ENCODE assay signal across 13 mouse cellular contexts in genomic region chr5:125132069-125132468, GRCm38 (mm10). TPM values are rescaled to one million over a fixed set of nuclear protein-coding genes. Genes with fewer than 3 reads are reported as not detected.
DNase-seq lines count a peak whose midpoint lies in the region; ATAC-seq and TF ChIP-seq lines count a peak whose summit lies in the region.
"Had no signal": no experiment of that assay in that cellular context is flagged by ENCODE, and none has a peak within 500 bp of the region (broad histone marks: within the 10 kb centered on the region; RNA-seq: fewer than 3 reads in every experiment).

No protein-coding gene starts in this region.

- peak overlapping the region; percentile 52; the same call in 1 of the 2 replicates for H3K27ac ChIP-seq in heart, embryonic 10.5 days
- peak overlapping the region; percentile 52 for H3K27ac ChIP-seq in midbrain, embryonic 12.5 days (replicated peaks)
- no peak overlapping the region for H3K27ac ChIP-seq in midbrain, embryonic 11.5 days (ENCODE audit: low read depth, low read length)
- peak overlapping the region; percentile 84 for H3K27ac ChIP-seq in hindbrain, postnatal 0 days
- H3K27ac ChIP-seq in stomach, postnatal 0 days (replicated peaks), result no peak overlapping the region
- H3K27ac ChIP-seq: heart, embryonic 15.5 days; liver, embryonic 15.5 days had no signal

- TF ChIP-seq CTCF in hindbrain, postnatal 0 days (IDR thresholded peaks at IDR 0.05; ENCODE audit: low read depth), result no peak
- TF ChIP-seq CTCF in stomach, postnatal 0 days (IDR thresholded peaks at IDR 0.05; ENCODE audit: low read depth), result no peak

- no peaks in the 10 kb centered on the region for H3K36me3 ChIP-seq in heart, embryonic 10.5 days
- H3K36me3 ChIP-seq in midbrain, embryonic 12.5 days, result no peaks in the 10 kb centered on the region
- H3K36me3 ChIP-seq in midbrain, embryonic 11.5 days (ENCODE audit: control insufficient read depth, insufficient read depth, low read length), result no peaks in the 10 kb centered on the region
- no peaks in the 10 kb centered on the region for H3K36me3 ChIP-seq in hindbrain, postnatal 0 days (ENCODE audit: insufficient read depth, low read length)
- no peaks in the 10 kb centered on the region for H3K36me3 ChIP-seq in stomach, postnatal 0 days (ENCODE audit: control insufficient read depth, insufficient read depth, low read length)
- H3K36me3 ChIP-seq: heart, embryonic 15.5 days; liver, embryonic 15.5 days had no signal

- 87% methylated on average over 2 of the region's 2 CpGs for WGBS in heart, embryonic 10.5 days
- WGBS in midbrain, embryonic 12.5 days, result 74% methylated on average over 2 of the region's 2 CpGs
- WGBS in midbrain, embryonic 11.5 days, result 78% methylated on average over 2 of the region's 2 CpGs
- WGBS in hindbrain, postnatal 0 days, result 44% methylated on average over 2 of the region's 2 CpGs
- 63% methylated on average over 2 of the region's 2 CpGs for WGBS in stomach, postnatal 0 days

- no peak for TF ChIP-seq EP300 in stomach, postnatal 0 days (optimal IDR thresholded peaks at IDR 0.05)

- ATAC-seq in midbrain, embryonic 12.5 days (ENCODE audit: low FRiP score, low read depth), result no peak
- no peak for ATAC-seq in midbrain, embryonic 11.5 days (ENCODE audit: low FRiP score)
- ATAC-seq in hindbrain, postnatal 0 days, result peak; percentile 28
- no peak for ATAC-seq in stomach, postnatal 0 days (ENCODE audit: low FRiP score, low TSS enrichment)

- H3K9me3 ChIP-seq in heart, embryonic 10.5 days, result no peaks in the 10 kb centered on the region
- no peaks in the 10 kb centered on the region for H3K9me3 ChIP-seq in midbrain, embryonic 12.5 days
- H3K9me3 ChIP-seq in midbrain, embryonic 11.5 days (ENCODE audit: control insufficient read depth, low read length), result no peaks in the 10 kb centered on the region
- no peaks in the 10 kb centered on the region for H3K9me3 ChIP-seq in hindbrain, postnatal 0 days (ENCODE audit: low read length)
- no peaks in the 10 kb centered on the region for H3K9me3 ChIP-seq in stomach, postnatal 0 days (ENCODE audit: control insufficient read depth, low read length)
- H3K9me3 ChIP-seq: heart, embryonic 15.5 days; liver, embryonic 15.5 days had no signal

- no peak overlapping the region for H3K4me3 ChIP-seq in heart, embryonic 10.5 days
- no peak overlapping the region for H3K4me3 ChIP-seq in midbrain, embryonic 12.5 days
- H3K4me3 ChIP-seq in midbrain, embryonic 11.5 days (ENCODE audit: low read depth, low read length), result no peak overlapping the region
- no peak overlapping the region for H3K4me3 ChIP-seq in hindbrain, postnatal 0 days (ENCODE audit: low read length)
- H3K4me3 ChIP-seq in stomach, postnatal 0 days (ENCODE audit: low read depth, low read length), result no peak overlapping the region
- H3K4me3 ChIP-seq: heart, embryonic 15.5 days; liver, embryonic 15.5 days had no signal

- DNase-seq in heart, embryonic 10.5 days (ENCODE audit: low spot score), result no peak
- DNase-seq in heart, postnatal 14 days, result no peak
- no peak for DNase-seq in midbrain, embryonic 11.5 days (ENCODE audit: low spot score, missing footprints)
- DNase-seq in hindbrain, postnatal 0 days (ENCODE audit: low spot score), result peak; percentile 61
- no peak for DNase-seq in stomach, postnatal 0 days (ENCODE audit: low spot score)
- no peak for DNase-seq in thymus, postnatal 14 days
- no peak for DNase-seq in left cerebral cortex, adult 11 months (ENCODE audit: low spot score)
- DNase-seq: adrenal gland, adult 2 months; embryo, embryonic 11 days; layer of hippocampus, postnatal 36 days had no signal

- intact Hi-C loops in heart, postnatal 14 days (cut with DNase I), result no loop called here

- no peak overlapping the region for H3K9ac ChIP-seq in midbrain, embryonic 12.5 days (replicated peaks)
- H3K9ac ChIP-seq in midbrain, embryonic 11.5 days (ENCODE audit: low read length), result no peak overlapping the region
- H3K9ac ChIP-seq in hindbrain, postnatal 0 days (replicated peaks; ENCODE audit: low read length), result no peak overlapping the region
- peak overlapping the region; percentile 27; the same call in 1 of the 2 replicates for H3K9ac ChIP-seq in stomach, postnatal 0 days (ENCODE audit: low read length)
- H3K9ac ChIP-seq: heart, embryonic 15.5 days; liver, embryonic 15.5 days had no signal

- H3K27me3 ChIP-seq in heart, embryonic 10.5 days (ENCODE audit: insufficient read depth, poor library complexity, severe bottlenecking), result no peaks in the 10 kb centered on the region
- H3K27me3 ChIP-seq in midbrain, embryonic 12.5 days, result no peaks in the 10 kb centered on the region
- no peaks in the 10 kb centered on the region for H3K27me3 ChIP-seq in midbrain, embryonic 11.5 days (ENCODE audit: control insufficient read depth, insufficient read depth, low read length)
- H3K27me3 ChIP-seq in hindbrain, postnatal 0 days (ENCODE audit: insufficient read depth, low read length), result no peaks in the 10 kb centered on the region
- H3K27me3 ChIP-seq in stomach, postnatal 0 days (ENCODE audit: control insufficient read depth, insufficient read depth, low read length), result no peaks in the 10 kb centered on the region
- H3K27me3 ChIP-seq: heart, embryonic 15.5 days; liver, embryonic 15.5 days had no signal

- H3K4me1 ChIP-seq in heart, embryonic 10.5 days, result peaks cover 93% of the 10 kb centered on the region
- peaks cover 80% of the 10 kb centered on the region for H3K4me1 ChIP-seq in midbrain, embryonic 12.5 days
- peaks cover 54% of the 10 kb centered on the region for H3K4me1 ChIP-seq in midbrain, embryonic 11.5 days (ENCODE audit: control insufficient read depth, insufficient read depth, low read length)
- H3K4me1 ChIP-seq in hindbrain, postnatal 0 days (ENCODE audit: insufficient read depth, low read length), result peaks cover 79% of the 10 kb centered on the region
- peaks cover 14% of the 10 kb centered on the region for H3K4me1 ChIP-seq in stomach, postnatal 0 days (replicated peaks; ENCODE audit: control insufficient read depth, insufficient read depth)

- H3K4me2 ChIP-seq in midbrain, embryonic 12.5 days (replicated peaks), result no peak overlapping the region
- H3K4me2 ChIP-seq in midbrain, embryonic 11.5 days, result no peak overlapping the region
- no peak overlapping the region for H3K4me2 ChIP-seq in hindbrain, postnatal 0 days (ENCODE audit: low read depth, low read length)
- no peak overlapping the region for H3K4me2 ChIP-seq in stomach, postnatal 0 days (replicated peaks; ENCODE audit: low read depth)
- H3K4me2 ChIP-seq: heart, embryonic 15.5 days; liver, embryonic 15.5 days had no signal

RNA-seq across cellular contexts. Expression of gene Ncor2, which starts 47.0 kb away (rescaled TPM):
- polyA plus RNA-seq in heart, embryonic 10.5 days (2016; fragmentation: Nextera tagmentation; extraction: Ambion mirVana), result 17.8 and 23.3 TPM in 2 replicates
- 10 to 100 TPM; 89.1 to 98.5 TPM for total RNA-seq in heart, postnatal 14 days (2021)
- 24.5 and 25.1 TPM in 2 replicates for polyA plus RNA-seq in midbrain, embryonic 12.5 days (2016; fragmentation: Nextera tagmentation; extraction: Ambion mirVana)
- polyA plus RNA-seq in midbrain, embryonic 11.5 days (2014; fragmentation: Nextera tagmentation; extraction: Ambion mirVana), result 13.4 and 14.7 TPM in 2 replicates
- total RNA-seq in hindbrain, postnatal 0 days (2014; rRNA removed), result 35.4 and 37.5 TPM in 2 replicates
- 20.9 and 22.7 TPM in 2 replicates for polyA plus RNA-seq in hindbrain, postnatal 0 days (2015; fragmentation: Nextera tagmentation; extraction: Ambion mirVana)
- 11.1 and 12.1 TPM in 2 replicates for polyA plus RNA-seq in stomach, postnatal 0 days (2015; fragmentation: Nextera tagmentation; extraction: Ambion mirVana)

Comparison
In these comparisons a context has a peak if more than half of its experiments do, and no peak if none do; other contexts are left out.
1. H3K27ac ChIP-seq: peak in heart, embryonic 10.5 days (single experiment), midbrain, embryonic 12.5 days (single experiment) and hindbrain, postnatal 0 days (single experiment); none in midbrain, embryonic 11.5 days (single experiment) and stomach, postnatal 0 days (single experiment).